Mouse (Mus musculus): ENCODE measurements at regions not wholly inside any gene's neighbourhood (a gene's known extent, or its start where the extent isn't known, plus 50 kb on each side); places are given as distances from the start of the nearest gene placed in this dataset.
A peak's percentile ranks its signal among the peaks of the same experiment; 100 is the strongest.

DNA sequence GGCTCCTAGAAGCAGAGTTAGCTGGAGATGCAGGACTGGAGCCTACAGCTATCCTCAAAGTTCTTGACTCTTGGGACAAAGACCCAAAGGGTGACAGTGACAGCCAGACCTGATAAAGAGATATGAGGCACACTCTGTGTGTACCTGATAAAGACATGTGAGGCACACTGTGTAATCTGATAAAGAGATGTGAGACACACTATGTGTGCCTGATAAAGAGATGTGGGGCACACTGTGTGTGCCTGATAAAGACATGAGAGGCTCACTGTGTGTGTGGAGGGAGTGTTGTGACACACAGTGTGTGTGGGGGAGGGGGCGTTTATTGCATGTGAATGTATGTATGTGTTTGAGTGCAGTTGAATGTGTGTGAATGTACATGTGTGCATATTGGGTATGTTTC is 97.8 kb upstream of the Habp2 start:
- Histone ChIP-seq H3K9ac (no peak overlapping the region), H3K4me2 (no peak overlapping the region), H3K4me1 (replicated peaks) (no peaks in the 10 kb centered on the region), H3K27me3 (replicated peaks) (no peaks in the 10 kb centered on the region), H3K4me3 (no peak overlapping the region), H3K36me3 (no peaks in the 10 kb centered on the region), H3K9me3 (replicated peaks) (peaks cover 2% of the 10 kb centered on the region; the same call in 1 of the 2 replicates), H3K27ac (ENCODE audit: poor library complexity, severe bottlenecking) (no peak overlapping the region)
- WGBS: 79% methylated on average over 1 of the region's 1 CpGs
- ATAC-seq (ENCODE audit: insufficient number of reproducible peaks, low FRiP score): peak; percentile 86

DNA sequence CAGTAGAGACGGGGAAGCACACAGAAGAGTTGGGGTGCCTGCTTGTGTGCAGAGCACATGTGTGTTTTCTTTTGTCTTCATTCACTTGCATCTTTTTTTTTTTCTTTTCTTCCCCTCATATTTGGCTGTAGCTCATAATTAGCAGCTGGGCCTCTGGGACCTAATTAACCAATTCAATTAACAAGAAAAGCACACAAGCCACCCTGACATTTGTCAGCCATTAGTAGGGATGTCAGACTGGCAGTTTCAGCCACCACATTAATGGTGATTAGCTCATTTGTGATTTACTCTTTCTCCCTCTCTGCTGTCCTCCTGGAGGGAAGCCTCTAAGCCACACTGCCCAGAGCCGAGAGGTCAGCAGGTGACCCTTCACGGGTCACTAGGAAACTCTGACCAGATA is 96.7 kb upstream of the Habp2 start:
- ATAC-seq (ENCODE audit: insufficient number of reproducible peaks, low FRiP score): no peak
- Histone ChIP-seq H3K27me3 (replicated peaks) (no peaks in the 10 kb centered on the region), H3K27ac (ENCODE audit: poor library complexity, severe bottlenecking) (no peak overlapping the region), H3K36me3 (no peaks in the 10 kb centered on the region), H3K4me3 (no peak overlapping the region), H3K4me1 (replicated peaks) (no peaks in the 10 kb centered on the region), H3K9me3 (replicated peaks) (no peaks in the 10 kb centered on the region), H3K9ac (no peak overlapping the region), H3K4me2 (no peak overlapping the region)
- WGBS: 53% methylated on average over 3 of the region's 3 CpGs

DNA sequence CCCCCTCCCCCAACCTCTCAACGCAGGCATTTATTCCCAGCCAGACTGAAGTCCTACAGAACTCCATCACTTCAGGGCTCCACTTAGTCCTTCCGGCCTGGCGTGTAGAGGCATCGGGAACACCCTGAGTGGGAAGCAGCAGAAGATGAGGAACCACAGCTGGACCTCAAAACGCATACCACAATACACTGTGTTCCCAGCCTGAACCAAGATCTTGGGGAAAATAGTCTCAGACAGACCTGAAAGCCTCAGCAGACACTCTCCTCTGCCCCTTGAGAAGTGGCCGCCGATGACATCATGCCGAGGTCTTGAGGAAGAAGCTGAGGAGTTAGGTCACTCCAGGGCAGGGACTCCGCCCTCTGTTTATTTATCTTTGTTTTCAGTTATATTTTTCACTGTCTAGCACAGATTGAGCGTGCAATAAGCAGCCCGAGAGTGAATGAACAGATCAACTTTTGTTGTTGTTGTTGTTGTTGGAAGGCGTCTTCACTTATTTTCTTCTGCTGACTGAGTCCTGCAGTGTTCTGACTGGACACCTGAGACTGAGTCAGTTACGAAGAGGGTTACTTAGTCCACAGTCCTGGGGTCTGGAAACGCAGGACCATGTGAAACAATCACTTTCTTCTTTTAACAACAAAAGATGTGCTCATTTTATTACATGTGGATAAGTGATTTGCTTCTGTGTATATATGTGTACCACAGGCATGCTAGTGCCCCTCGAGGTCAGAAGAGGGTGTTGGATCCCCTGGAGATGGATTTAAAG is 88.3 kb upstream of the Habp2 start:
- no peaks in the 10 kb centered on the region for H3K4me1 ChIP-seq (replicated peaks)
- no peak overlapping the region for H3K9ac ChIP-seq
- H3K27ac ChIP-seq (ENCODE audit: poor library complexity, severe bottlenecking): no peak overlapping the region
- no peak overlapping the region for H3K4me3 ChIP-seq
- H3K9me3 ChIP-seq (replicated peaks): no peaks in the 10 kb centered on the region
- 78% methylated on average over 15 of the region's 15 CpGs for WGBS
- no peak for ATAC-seq (ENCODE audit: insufficient number of reproducible peaks, low FRiP score)
- no peak overlapping the region for H3K4me2 ChIP-seq
- H3K27me3 ChIP-seq (replicated peaks): no peaks in the 10 kb centered on the region; the same call in 1 of the 2 replicates
- no peaks in the 10 kb centered on the region for H3K36me3 ChIP-seq

DNA sequence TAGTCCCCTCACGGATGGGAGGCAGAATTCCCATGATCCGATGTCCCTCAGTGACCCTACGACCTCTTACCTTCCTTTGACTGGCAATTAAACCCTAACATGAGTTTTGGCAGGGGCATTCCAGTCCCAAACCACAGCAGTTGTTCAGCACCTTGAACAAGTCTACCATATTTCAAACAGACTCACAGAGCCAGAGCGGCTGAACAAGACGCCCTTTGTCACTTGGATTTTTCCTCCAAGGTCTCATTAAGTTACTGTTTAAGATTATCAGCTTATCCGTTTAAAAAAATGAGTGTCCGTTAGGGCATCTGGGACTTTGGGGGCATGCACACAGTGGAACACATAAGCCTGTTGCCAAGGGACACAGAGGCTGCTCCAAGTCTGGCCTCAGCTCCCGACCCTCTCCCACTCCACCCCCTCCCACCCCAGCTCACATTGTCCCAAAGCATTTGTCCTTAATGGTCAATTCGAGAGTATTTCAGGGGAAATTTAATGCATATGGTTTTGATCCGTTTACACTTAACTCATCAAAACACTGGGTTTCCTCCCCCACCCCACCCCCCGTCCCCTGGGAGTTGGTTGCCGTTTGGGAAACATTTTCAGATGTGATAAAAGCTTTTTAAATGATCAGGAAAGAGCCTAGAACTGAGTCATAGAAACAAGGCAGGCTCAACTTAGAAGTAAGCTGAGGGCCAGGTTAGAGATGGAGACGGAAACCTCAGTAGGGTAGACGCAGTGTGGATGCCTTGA is 87.4 kb upstream of the Habp2 start:
- Histone ChIP-seq H3K27ac (ENCODE audit: poor library complexity, severe bottlenecking) (peak overlapping the region; percentile 41; the same call in 1 of the 2 replicates), H3K4me2 (no peak overlapping the region), H3K36me3 (no peaks in the 10 kb centered on the region), H3K4me1 (replicated peaks) (no peaks in the 10 kb centered on the region), H3K27me3 (replicated peaks) (no peaks in the 10 kb centered on the region; the same call in 1 of the 2 replicates), H3K9me3 (replicated peaks) (no peaks in the 10 kb centered on the region), H3K9ac (no peak overlapping the region), H3K4me3 (no peak overlapping the region)
- WGBS: 63% methylated on average over 14 of the region's 14 CpGs
- ATAC-seq (ENCODE audit: insufficient number of reproducible peaks, low FRiP score): no peak

DNA sequence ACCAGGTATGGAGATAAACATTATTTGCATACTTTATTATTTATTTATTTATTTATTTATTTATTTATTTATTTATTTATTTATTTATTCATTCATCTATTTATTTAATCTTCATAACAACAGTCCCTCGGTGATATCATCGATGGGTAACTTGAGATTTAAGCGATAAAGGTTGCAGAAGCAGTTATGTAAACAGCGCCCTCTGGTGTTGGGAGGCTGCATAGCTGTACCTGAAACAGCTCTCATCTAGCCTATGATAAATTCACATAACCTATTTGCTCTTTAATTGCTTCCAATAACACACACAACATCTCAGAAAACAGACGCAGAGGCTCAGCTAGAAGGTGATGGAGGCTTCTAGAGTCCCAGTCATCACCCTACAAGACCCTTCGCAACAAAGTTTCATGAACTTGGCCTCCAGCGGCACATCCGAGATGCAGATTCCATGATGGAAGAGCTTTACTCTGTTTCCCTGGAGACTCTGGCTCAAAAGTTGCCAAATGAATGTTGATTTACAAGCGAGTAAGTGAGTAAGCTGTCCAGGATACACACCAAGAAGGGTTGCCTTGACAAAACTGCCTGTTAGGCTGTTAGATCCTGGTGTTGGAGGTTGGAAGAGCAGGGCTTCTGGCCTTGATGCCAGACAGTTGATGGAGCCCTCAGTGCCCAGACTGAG is 85.8 kb upstream of the Habp2 start:
- Histone ChIP-seq H3K9ac (no peak overlapping the region), H3K9me3 (replicated peaks) (no peaks in the 10 kb centered on the region), H3K36me3 (no peaks in the 10 kb centered on the region), H3K27me3 (replicated peaks) (no peaks in the 10 kb centered on the region; the same call in 1 of the 2 replicates), H3K4me3 (no peak overlapping the region), H3K27ac (ENCODE audit: poor library complexity, severe bottlenecking) (no peak overlapping the region), H3K4me2 (no peak overlapping the region), H3K4me1 (replicated peaks) (no peaks in the 10 kb centered on the region)
- 80% methylated on average over 9 of the region's 9 CpGs for WGBS
- no peak for ATAC-seq (ENCODE audit: insufficient number of reproducible peaks, low FRiP score)

DNA sequence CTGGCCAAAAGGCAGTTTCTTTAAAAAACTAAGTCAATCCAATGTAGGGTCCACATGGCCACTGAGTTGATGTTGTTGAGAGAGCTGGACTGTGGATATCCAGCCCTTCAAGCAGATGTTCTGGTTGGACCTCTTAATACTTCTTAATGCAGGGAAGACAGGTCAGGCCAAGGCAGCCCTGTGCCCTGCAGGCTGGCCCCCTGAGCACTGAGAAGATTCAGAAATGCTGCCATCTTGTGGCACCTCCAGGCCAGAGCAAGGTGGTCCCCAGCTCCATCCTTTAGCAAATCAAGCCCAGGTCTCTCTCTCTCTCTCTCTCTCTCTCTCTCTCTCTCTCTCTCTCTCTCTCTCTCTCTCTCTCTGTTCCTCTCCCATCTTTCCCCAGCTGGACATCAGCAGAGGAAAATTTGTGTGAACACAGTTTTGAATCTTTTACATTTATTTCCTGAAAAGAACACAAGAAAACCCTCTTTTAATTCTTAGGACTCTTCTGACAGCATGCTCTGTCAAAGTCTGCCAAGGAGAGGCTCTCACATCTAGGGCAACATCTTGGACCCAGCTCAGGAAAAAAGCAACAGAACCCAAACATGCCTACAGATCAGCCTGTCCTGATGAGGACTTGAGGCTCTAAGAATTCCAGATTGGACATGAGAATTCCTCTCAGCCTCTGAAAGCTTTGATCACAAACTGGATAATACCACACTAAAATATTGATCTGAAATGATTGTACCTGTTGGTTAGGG is 85.0 kb upstream of the Habp2 start:
- H3K4me2 ChIP-seq: no peak overlapping the region
- no peaks in the 10 kb centered on the region for H3K9me3 ChIP-seq (replicated peaks)
- no peaks in the 10 kb centered on the region for H3K4me1 ChIP-seq (replicated peaks)
- H3K27me3 ChIP-seq (replicated peaks): no peaks in the 10 kb centered on the region; the same call in 1 of the 2 replicates
- no peaks in the 10 kb centered on the region for H3K36me3 ChIP-seq
- no peak for ATAC-seq (ENCODE audit: insufficient number of reproducible peaks, low FRiP score)
- H3K4me3 ChIP-seq: no peak overlapping the region
- no peak overlapping the region for H3K27ac ChIP-seq (ENCODE audit: poor library complexity, severe bottlenecking)
- H3K9ac ChIP-seq: no peak overlapping the region

DNA sequence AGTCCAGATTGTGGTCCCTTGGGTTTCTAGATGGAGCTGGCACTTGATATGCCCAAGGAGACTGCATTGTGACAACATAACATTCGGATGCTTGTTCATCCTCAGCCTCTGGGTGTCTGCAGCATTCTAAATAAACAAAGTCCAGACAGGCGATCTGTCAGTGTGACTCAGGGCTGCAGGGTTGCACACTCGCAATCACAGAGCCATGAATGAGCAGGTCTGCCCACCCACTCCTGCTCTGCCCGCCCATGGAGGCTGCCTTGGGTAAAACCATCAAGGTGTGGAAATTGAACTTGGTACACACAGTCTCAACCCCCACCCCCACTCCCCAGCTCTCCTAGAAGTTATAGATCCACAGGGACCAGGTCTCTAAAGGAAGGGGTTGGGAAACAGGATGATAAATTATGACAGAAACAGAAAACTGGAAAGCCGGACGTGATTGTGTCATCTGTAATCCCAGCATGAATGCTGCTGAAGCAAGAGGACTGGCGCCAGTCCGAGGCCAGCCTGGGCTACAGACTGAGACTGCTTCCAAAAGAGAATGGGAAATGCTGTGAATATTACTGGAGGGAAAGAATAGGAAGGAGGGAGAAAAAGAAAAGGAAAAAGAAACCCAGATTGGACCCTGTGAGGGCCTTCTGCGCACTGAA is 84.3 kb upstream of the Habp2 start:
- Histone ChIP-seq H3K4me1 (replicated peaks) (no peaks in the 10 kb centered on the region), H3K27me3 (replicated peaks) (no peaks in the 10 kb centered on the region; the same call in 1 of the 2 replicates), H3K27ac (ENCODE audit: poor library complexity, severe bottlenecking) (no peak overlapping the region), H3K9ac (no peak overlapping the region), H3K9me3 (replicated peaks) (no peaks in the 10 kb centered on the region), H3K4me2 (no peak overlapping the region), H3K36me3 (no peaks in the 10 kb centered on the region), H3K4me3 (no peak overlapping the region)
- WGBS: 66% methylated on average over 9 of the region's 9 CpGs
- no peak for ATAC-seq (ENCODE audit: insufficient number of reproducible peaks, low FRiP score)

DNA sequence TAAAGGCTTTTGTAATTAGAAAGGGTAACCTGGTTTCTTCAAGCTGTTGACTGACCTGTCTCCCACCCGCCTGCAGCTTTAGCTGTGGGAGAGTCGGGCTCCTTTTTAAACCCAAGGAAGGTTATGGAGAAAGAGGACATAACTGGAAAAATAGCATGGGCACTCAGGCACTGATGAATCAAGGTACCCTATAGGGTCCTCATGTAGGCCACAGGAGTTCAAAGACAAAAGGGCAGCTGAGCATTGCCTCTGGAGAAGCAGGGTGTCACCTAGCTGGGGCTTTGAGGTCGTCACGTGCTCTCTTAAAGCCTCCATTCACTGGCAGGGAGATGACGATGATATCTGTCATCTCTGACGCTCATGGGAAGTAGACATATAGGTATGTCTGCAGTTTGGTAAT is 68.4 kb upstream of the Habp2 start:
- ATAC-seq (ENCODE audit: insufficient number of reproducible peaks, low FRiP score): no peak
- WGBS: 73% methylated on average over 6 of the region's 6 CpGs
- Histone ChIP-seq H3K27me3 (replicated peaks) (0 out of 2 replicates have a peak, but pooled peaks cover 4% of the 10 kb centered on the region), H3K4me3 (no peak overlapping the region), H3K27ac (ENCODE audit: poor library complexity, severe bottlenecking) (no peak overlapping the region), H3K9me3 (replicated peaks) (no peaks in the 10 kb centered on the region), H3K36me3 (no peaks in the 10 kb centered on the region), H3K4me2 (no peak overlapping the region), H3K9ac (no peak overlapping the region), H3K4me1 (replicated peaks) (no peaks in the 10 kb centered on the region)

DNA sequence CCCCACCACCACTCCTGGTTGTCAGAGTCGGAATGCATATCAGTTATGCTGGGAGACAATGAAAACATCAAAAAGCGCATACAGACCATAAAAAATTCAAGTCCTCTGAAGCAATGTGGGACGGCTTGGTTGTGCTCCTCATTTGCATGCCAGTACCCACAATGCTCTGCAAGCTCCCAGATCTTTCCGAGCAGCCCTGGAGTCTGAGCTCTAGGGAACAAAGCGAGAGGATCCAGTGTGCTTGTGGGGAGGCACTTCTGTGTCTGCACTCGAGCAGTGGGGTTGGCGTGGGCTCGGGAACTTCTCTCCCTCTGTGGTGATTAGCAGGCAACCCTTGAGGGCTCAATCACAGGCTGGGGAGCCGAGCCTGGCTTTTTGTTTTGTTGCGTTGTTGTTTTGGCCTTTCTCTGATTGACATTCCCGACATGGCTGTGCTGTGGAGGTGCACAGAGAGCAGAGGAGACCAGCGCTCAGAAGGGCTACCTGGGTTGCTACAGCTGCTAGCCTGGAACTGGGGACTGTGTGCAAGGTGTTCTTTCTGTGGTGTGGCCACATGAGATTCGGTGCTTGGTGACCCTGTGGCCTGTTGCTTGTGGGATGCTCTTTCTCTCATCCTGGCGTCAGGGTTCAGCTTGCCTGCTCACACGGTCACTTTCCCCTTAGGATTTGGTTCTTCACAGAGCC is 66.1 kb upstream of the Habp2 start:
- 65% methylated on average over 15 of the region's 15 CpGs for WGBS
- Histone ChIP-seq H3K9me3 (replicated peaks) (no peaks in the 10 kb centered on the region), H3K36me3 (no peaks in the 10 kb centered on the region), H3K9ac (no peak overlapping the region), H3K27me3 (replicated peaks) (peaks cover 4% of the 10 kb centered on the region; the same call in 1 of the 2 replicates), H3K27ac (ENCODE audit: poor library complexity, severe bottlenecking) (no peak overlapping the region), H3K4me2 (no peak overlapping the region), H3K4me1 (replicated peaks) (no peaks in the 10 kb centered on the region), H3K4me3 (no peak overlapping the region)
- ATAC-seq (ENCODE audit: insufficient number of reproducible peaks, low FRiP score): no peak

DNA sequence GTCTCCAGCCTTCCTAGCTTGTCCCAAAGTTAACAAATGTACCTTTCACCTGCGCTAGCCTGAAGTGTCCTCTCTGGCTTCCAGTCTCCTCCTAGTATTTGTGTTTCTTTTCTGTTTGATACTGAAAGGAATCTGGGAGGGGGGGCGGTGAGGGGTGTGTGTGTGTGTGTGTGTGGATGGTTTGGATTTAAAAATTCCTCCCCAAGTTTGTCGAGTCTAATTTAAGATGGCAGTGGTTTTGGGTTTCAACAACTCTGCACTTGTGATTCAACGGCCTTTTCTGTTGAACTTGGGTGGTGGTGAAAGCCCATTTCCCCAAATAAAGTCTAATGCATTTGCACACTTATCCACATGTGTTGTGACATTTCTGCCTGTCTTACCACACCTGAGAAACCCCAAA is 64.4 kb upstream of the Habp2 start:
- H3K4me3 ChIP-seq: no peak overlapping the region
- H3K9ac ChIP-seq: no peak overlapping the region
- no peaks in the 10 kb centered on the region for H3K36me3 ChIP-seq
- no peak for ATAC-seq (ENCODE audit: insufficient number of reproducible peaks, low FRiP score)
- H3K4me1 ChIP-seq (replicated peaks): no peaks in the 10 kb centered on the region
- 70% methylated on average over 4 of the region's 4 CpGs for WGBS
- no peak overlapping the region for H3K4me2 ChIP-seq
- peaks cover 7% of the 10 kb centered on the region; the same call in 1 of the 2 replicates for H3K27me3 ChIP-seq (replicated peaks)
- no peaks in the 10 kb centered on the region for H3K9me3 ChIP-seq (replicated peaks)
- H3K27ac ChIP-seq (ENCODE audit: poor library complexity, severe bottlenecking): no peak overlapping the region

Measured in heart, embryonic 12.5 days (tissue).